Mouse (Mus musculus) adrenal gland (tissue): ENCODE results near the gene Gm7995.
"Not testable (repeated sequence)": the region's sequence is repeated elsewhere in the genome, so short reads cannot be mapped to it uniquely, and the experiment has no call there.

Experiments
- intact Hi-C: fragments of 180-260 bp; cut with DNase I; formaldehyde crosslinking; loops from one replicate; pipeline ENCODE4 v1.15.1; 2025
- long read RNA-seq, 2 experiments: library from polyadenylated mRNA; unstranded; transcript quantifications; one replicate each; pipeline ENCODE4 v2.0.0; 2020; ENCODE audit warnings: borderline replicate concordance in 1 of 2; ENCODE audit not compliant: insufficient replicate concordance in 1 of 2
- microRNA-seq, 2 experiments: library from miRNA; unstranded; fragments of <30 nt; microRNA quantifications; one replicate each; pipeline ENCODE4; 2019

Gm7995 gene
- long read RNA-seq, experiment 1 = 0 reads
- long read RNA-seq, experiment 2 = 0 reads

- intact Hi-C loops = not testable (repeated sequence)
Measured at GRCm38 (mm10) chr14:42309910-42310309, at the start of gene Gm7995. Gm7995 (plus strand) TSS chr14:42310210.

- intact Hi-C loops = not testable (repeated sequence)
Measured at GRCm38 (mm10) chr14:42297258-42297657, 12.8 kb upstream of the Gm7995 start, which contains the start of gene Gm9611. Gm9611 (minus strand) TSS chr14:42297358.

Small RNA genes lying within 50 kb of the gene (microRNA-seq; reads per million reads assigned to microRNA genes)
- gene Gm25208 (0 reads per million in 2 experiments), gene Gm25892 (0 reads per million in 2 experiments)
